In genomic region chr15:82341036-82341501, GRCm38 (mm10) we compare ENCODE assay signal across 7 mouse cellular contexts. TPM values are rescaled to one million over a fixed set of nuclear protein-coding genes. Genes with fewer than 3 reads are reported as not detected.
DNase-seq lines count a peak whose midpoint lies in the region; ATAC-seq lines count a peak whose summit lies in the region.

No protein-coding gene starts in this region.

- H3K4me1 ChIP-seq in forebrain, embryonic 13.5 days = peaks cover 28% of the 10 kb centered on the region
- peaks cover 43% of the 10 kb centered on the region for H3K4me1 ChIP-seq in limb, embryonic 13.5 days
- peaks cover 29% of the 10 kb centered on the region for H3K4me1 ChIP-seq in midbrain, embryonic 13.5 days (replicated peaks)
- H3K4me1 ChIP-seq in stomach, embryonic 16.5 days (ENCODE audit: control insufficient read depth, insufficient read depth, low read length) = peaks cover 51% of the 10 kb centered on the region

- ATAC-seq in forebrain, embryonic 13.5 days = no peak
- peak; percentile 6 for ATAC-seq in limb, embryonic 13.5 days (ENCODE audit: low FRiP score, low read depth)
- no peak for ATAC-seq in midbrain, embryonic 13.5 days
- ATAC-seq in stomach, embryonic 16.5 days (ENCODE audit: insufficient read depth, low FRiP score) = peak; percentile 6; the same call in 1 of the 2 replicates
- ATAC-seq in frontal cortex, adult (ENCODE audit: low TSS enrichment) = no peak

- DNase-seq in c-Kit-positive CD71-positive TER-119-positive erythroid progenitor cells, embryonic 14.5 days (ENCODE audit: low spot score) = peak; percentile 72
- peak; percentile 65 to 75 for DNase-seq in heart, postnatal 36 days

- intact Hi-C loops in heart, postnatal 36 days (cut with DNase I) = no loop called here

- H3K9ac ChIP-seq in forebrain, embryonic 13.5 days = peak overlapping the region; percentile 55
- H3K9ac ChIP-seq in limb, embryonic 13.5 days = peak overlapping the region; percentile 84
- H3K9ac ChIP-seq in midbrain, embryonic 13.5 days (replicated peaks) = peak overlapping the region; percentile 59
- H3K9ac ChIP-seq in stomach, embryonic 16.5 days (ENCODE audit: low read length) = peak overlapping the region; percentile 86

- 5% methylated on average over 39 of the region's 40 CpGs for WGBS in forebrain, embryonic 13.5 days
- 1% methylated on average over 37 of the region's 40 CpGs for WGBS in limb, embryonic 13.5 days
- 3% methylated on average over 40 of the region's 40 CpGs for WGBS in midbrain, embryonic 13.5 days
- WGBS in stomach, embryonic 16.5 days = 2% methylated on average over 40 of the region's 40 CpGs

- H3K9me3 ChIP-seq in forebrain, embryonic 13.5 days (replicated peaks) = no peaks in the 10 kb centered on the region
- no peaks in the 10 kb centered on the region for H3K9me3 ChIP-seq in limb, embryonic 13.5 days
- no peaks in the 10 kb centered on the region for H3K9me3 ChIP-seq in midbrain, embryonic 13.5 days
- no peaks in the 10 kb centered on the region for H3K9me3 ChIP-seq in stomach, embryonic 16.5 days (replicated peaks; ENCODE audit: control insufficient read depth, low read length)

- H3K27ac ChIP-seq in forebrain, embryonic 13.5 days = no peak overlapping the region
- peak overlapping the region; percentile 74 for H3K27ac ChIP-seq in limb, embryonic 13.5 days
- no peak overlapping the region for H3K27ac ChIP-seq in midbrain, embryonic 13.5 days
- peak overlapping the region; percentile 91 for H3K27ac ChIP-seq in stomach, embryonic 16.5 days (ENCODE audit: low read length)

- peak overlapping the region; percentile 33 for H3K4me3 ChIP-seq in forebrain, embryonic 13.5 days
- peak overlapping the region; percentile 59 for H3K4me3 ChIP-seq in limb, embryonic 13.5 days
- peak overlapping the region; percentile 29 for H3K4me3 ChIP-seq in midbrain, embryonic 13.5 days (replicated peaks)
- H3K4me3 ChIP-seq in stomach, embryonic 16.5 days (replicated peaks; ENCODE audit: low read length) = peak overlapping the region; percentile 58

- H3K4me2 ChIP-seq in forebrain, embryonic 13.5 days = peak overlapping the region; percentile 56
- peak overlapping the region; percentile 81 for H3K4me2 ChIP-seq in limb, embryonic 13.5 days (replicated peaks)
- peak overlapping the region; percentile 53 for H3K4me2 ChIP-seq in midbrain, embryonic 13.5 days (replicated peaks)
- H3K4me2 ChIP-seq in stomach, embryonic 16.5 days (ENCODE audit: low read depth, low read length) = peak overlapping the region; percentile 67

- H3K36me3 ChIP-seq in forebrain, embryonic 13.5 days (ENCODE audit: poor library complexity, severe bottlenecking) = no peaks in the 10 kb centered on the region
- peaks cover under 1% of the 10 kb centered on the region; the same call in 1 of the 2 replicates for H3K36me3 ChIP-seq in limb, embryonic 13.5 days
- H3K36me3 ChIP-seq in midbrain, embryonic 13.5 days = no peaks in the 10 kb centered on the region
- H3K36me3 ChIP-seq in stomach, embryonic 16.5 days (ENCODE audit: control insufficient read depth, insufficient read depth, low read length) = no peaks in the 10 kb centered on the region

- H3K27me3 ChIP-seq in forebrain, embryonic 13.5 days = peaks cover 20% of the 10 kb centered on the region
- H3K27me3 ChIP-seq in limb, embryonic 13.5 days = peaks cover 5% of the 10 kb centered on the region
- peaks cover 24% of the 10 kb centered on the region for H3K27me3 ChIP-seq in midbrain, embryonic 13.5 days
- H3K27me3 ChIP-seq in stomach, embryonic 16.5 days (ENCODE audit: control insufficient read depth, insufficient read depth, low read length) = no peaks in the 10 kb centered on the region

RNA-seq across cellular contexts. Expression of gene Smdt1, which starts 2.3 kb away (rescaled TPM):
- polyA plus RNA-seq in forebrain, embryonic 13.5 days (2015; fragmentation: Nextera tagmentation; extraction: Ambion mirVana) = 303 and 321 TPM in 2 replicates
- total RNA-seq in heart, postnatal 36 days (2021) = 100 to 1,000 TPM; 192 to 202 TPM
- polyA plus RNA-seq in limb, embryonic 13.5 days (2015; fragmentation: Nextera tagmentation; extraction: Ambion mirVana) = 239 and 258 TPM in 2 replicates
- polyA plus RNA-seq in midbrain, embryonic 13.5 days (2015; fragmentation: Nextera tagmentation; extraction: Ambion mirVana) = 303 and 324 TPM in 2 replicates
- 278 and 284 TPM in 2 replicates for polyA plus RNA-seq in stomach, embryonic 16.5 days (2015; fragmentation: Nextera tagmentation; extraction: Ambion mirVana)

RNA-seq across cellular contexts. Expression of gene Pheta2, which starts 2.3 kb away (rescaled TPM):
- polyA plus RNA-seq in forebrain, embryonic 13.5 days (2015; fragmentation: Nextera tagmentation; extraction: Ambion mirVana) = 1.3 and 1.8 TPM in 2 replicates
- 1 to 10 TPM in 1 of 2 experiments, under 1 TPM in 1; 0.76 to 1.6 TPM for total RNA-seq in heart, postnatal 36 days (2021)
- polyA plus RNA-seq in limb, embryonic 13.5 days (2015; fragmentation: Nextera tagmentation; extraction: Ambion mirVana) = 17.9 and 18.6 TPM in 2 replicates
- 0.99 and 1.5 TPM in 2 replicates for polyA plus RNA-seq in midbrain, embryonic 13.5 days (2015; fragmentation: Nextera tagmentation; extraction: Ambion mirVana)
- polyA plus RNA-seq in stomach, embryonic 16.5 days (2015; fragmentation: Nextera tagmentation; extraction: Ambion mirVana) = 17.5 and 18.3 TPM in 2 replicates

RNA-seq across cellular contexts. Expression of gene Naga, which starts 2.3 kb away (rescaled TPM):
- 19.4 and 25.2 TPM in 2 replicates for polyA plus RNA-seq in forebrain, embryonic 13.5 days (2015; fragmentation: Nextera tagmentation; extraction: Ambion mirVana)
- total RNA-seq in heart, postnatal 36 days (2021) = 10 to 100 TPM; 28.3 to 34.2 TPM
- 45.5 and 48.1 TPM in 2 replicates for polyA plus RNA-seq in limb, embryonic 13.5 days (2015; fragmentation: Nextera tagmentation; extraction: Ambion mirVana)
- 18.1 and 22.7 TPM in 2 replicates for polyA plus RNA-seq in midbrain, embryonic 13.5 days (2015; fragmentation: Nextera tagmentation; extraction: Ambion mirVana)
- 99.0 and 116 TPM in 2 replicates for polyA plus RNA-seq in stomach, embryonic 16.5 days (2015; fragmentation: Nextera tagmentation; extraction: Ambion mirVana)

RNA-seq across cellular contexts. Expression of gene Ndufa6, which starts 13.1 kb away (rescaled TPM):
- polyA plus RNA-seq in forebrain, embryonic 13.5 days (2015; fragmentation: Nextera tagmentation; extraction: Ambion mirVana) = 318 and 358 TPM in 2 replicates
- 100 to 1,000 TPM; 702 to 740 TPM for total RNA-seq in heart, postnatal 36 days (2021)
- polyA plus RNA-seq in limb, embryonic 13.5 days (2015; fragmentation: Nextera tagmentation; extraction: Ambion mirVana) = 294 and 300 TPM in 2 replicates
- polyA plus RNA-seq in midbrain, embryonic 13.5 days (2015; fragmentation: Nextera tagmentation; extraction: Ambion mirVana) = 350 and 359 TPM in 2 replicates
- 352 and 428 TPM in 2 replicates for polyA plus RNA-seq in stomach, embryonic 16.5 days (2015; fragmentation: Nextera tagmentation; extraction: Ambion mirVana)

RNA-seq across cellular contexts. Expression of gene Cyp2d22, which starts 39.0 kb away (rescaled TPM):
- polyA plus RNA-seq in forebrain, embryonic 13.5 days (2015; fragmentation: Nextera tagmentation; extraction: Ambion mirVana) = 1.6 and 1.7 TPM in 2 replicates
- 10 to 100 TPM; 25.6 to 25.8 TPM for total RNA-seq in heart, postnatal 36 days (2021)
- polyA plus RNA-seq in limb, embryonic 13.5 days (2015; fragmentation: Nextera tagmentation; extraction: Ambion mirVana) = 7.3 and 9.5 TPM in 2 replicates
- polyA plus RNA-seq in midbrain, embryonic 13.5 days (2015; fragmentation: Nextera tagmentation; extraction: Ambion mirVana) = 1.1 and 1.8 TPM in 2 replicates
- polyA plus RNA-seq in stomach, embryonic 16.5 days (2015; fragmentation: Nextera tagmentation; extraction: Ambion mirVana) = 12.6 and 16.4 TPM in 2 replicates

Comparison
In these comparisons a context has a peak if more than half of its experiments do, and no peak if none do; other contexts are left out.
1. ATAC-seq: peak in limb, embryonic 13.5 days (single experiment) and stomach, embryonic 16.5 days (single experiment); none in forebrain, embryonic 13.5 days (single experiment), midbrain, embryonic 13.5 days (single experiment) and frontal cortex, adult (single experiment).
2. H3K27ac ChIP-seq: peak in limb, embryonic 13.5 days (single experiment) and stomach, embryonic 16.5 days (single experiment); none in forebrain, embryonic 13.5 days (single experiment) and midbrain, embryonic 13.5 days (single experiment).
3. Peak in every context shown above with its lines, with median percentiles within 50 percentile points of each other: H3K4me2 ChIP-seq, H3K4me3 ChIP-seq and H3K9ac ChIP-seq.